Mouse (Mus musculus) cerebellum, adult (tissue): Measurements from ENCODE around the gene Gm14781.
"Not testable (repeated sequence)": the region's sequence is repeated elsewhere in the genome, so short reads cannot be mapped to it uniquely, and the experiment has no call there.

Source experiments
- ATAC-seq: cut with Nextera tagmentation; 2 replicates; pipeline ENCODE4 v1.9.2; 2017; ENCODE audit warnings: mild to moderate bottlenecking, moderate library complexity, mixed read lengths; ENCODE audit not compliant: insufficient number of reproducible peaks, low FRiP score, low TSS enrichment

Gm14781 gene

DNA sequence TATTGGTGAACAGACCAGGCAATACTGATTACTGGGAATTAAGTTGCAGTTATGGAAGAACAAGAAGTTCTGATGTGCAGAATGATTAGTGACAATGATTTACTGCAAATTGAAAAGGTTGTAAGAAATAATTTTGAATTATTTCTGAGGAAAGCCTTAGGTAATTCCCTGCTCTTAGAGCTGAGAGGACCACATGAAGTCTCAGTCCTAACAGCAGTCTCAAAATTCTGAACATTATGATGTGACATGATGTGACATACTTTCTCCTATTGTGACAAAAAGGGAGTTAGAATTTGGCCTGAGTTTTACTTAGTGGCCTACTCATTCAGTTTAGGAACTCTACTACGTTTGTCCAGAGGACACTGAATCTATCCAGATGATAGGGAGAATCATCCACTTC, at the start of gene Gm14781:
Gene Gm14781 (plus strand): TSS at position 301 of the 400 bp plus-strand sequence.
- not testable (repeated sequence) for ATAC-seq

DNA sequence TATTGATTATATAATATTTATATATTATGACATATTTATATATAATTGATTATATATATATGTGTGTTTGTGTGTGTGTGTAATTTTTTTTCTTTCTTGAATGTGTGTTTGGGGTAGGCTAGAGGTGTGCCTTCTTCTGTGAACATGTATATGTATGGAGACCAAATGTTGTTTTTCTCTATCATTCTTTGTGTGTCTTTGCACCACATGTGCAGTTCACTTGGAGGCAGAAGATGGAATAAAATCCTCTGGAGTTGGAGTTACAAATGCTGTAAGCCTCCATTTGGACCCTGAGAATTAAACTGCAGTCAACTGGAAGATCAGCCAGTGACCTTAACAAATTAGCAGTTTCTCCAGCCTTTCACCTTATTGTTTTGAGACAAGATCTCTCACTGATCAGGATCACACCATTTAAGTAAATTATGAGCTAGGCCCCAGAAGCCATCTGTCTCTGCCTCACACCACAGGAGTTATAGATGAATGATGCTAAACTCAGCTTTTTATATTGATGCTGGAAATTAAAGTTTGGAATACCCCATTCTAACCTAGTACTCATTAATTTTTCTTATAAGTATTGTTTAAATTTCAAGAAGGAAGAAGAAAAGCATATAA, 23.1 kb downstream of the Gm14781 start:
- not testable (repeated sequence) for ATAC-seq
